Mouse (Mus musculus) layer of hippocampus, postnatal 36 days (tissue): ENCODE measurements at regions not wholly inside any gene's neighbourhood (a gene's known extent, or its start where the extent isn't known, plus 50 kb on each side); places are given as distances from the start of the nearest gene placed in this dataset.

Source experiments
- DNase-seq, 2 experiments: peaks; one replicate each; pipeline ENCODE4 v3.0.0; 2022

DNA sequence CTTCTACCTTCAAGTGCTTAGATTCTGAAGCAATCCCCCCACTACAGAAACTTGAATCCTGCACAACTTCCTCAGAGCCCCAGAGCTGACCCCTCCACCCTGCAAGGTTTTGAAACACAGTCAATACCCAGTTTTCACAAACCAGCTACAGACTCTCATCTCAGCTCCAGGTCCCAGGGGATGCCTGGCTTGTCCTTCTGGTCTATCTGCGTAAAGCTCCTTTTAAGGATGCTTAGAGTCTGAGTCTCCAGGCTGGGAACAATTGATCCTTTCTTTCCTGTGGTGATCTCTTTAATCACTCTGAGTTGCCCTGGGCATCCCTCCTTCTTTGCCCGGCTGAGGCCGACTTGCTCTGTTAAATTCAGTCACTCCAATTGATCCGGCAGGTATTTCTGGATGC, 500.4 kb downstream of the Med13l start:
- no peak for DNase-seq

DNA sequence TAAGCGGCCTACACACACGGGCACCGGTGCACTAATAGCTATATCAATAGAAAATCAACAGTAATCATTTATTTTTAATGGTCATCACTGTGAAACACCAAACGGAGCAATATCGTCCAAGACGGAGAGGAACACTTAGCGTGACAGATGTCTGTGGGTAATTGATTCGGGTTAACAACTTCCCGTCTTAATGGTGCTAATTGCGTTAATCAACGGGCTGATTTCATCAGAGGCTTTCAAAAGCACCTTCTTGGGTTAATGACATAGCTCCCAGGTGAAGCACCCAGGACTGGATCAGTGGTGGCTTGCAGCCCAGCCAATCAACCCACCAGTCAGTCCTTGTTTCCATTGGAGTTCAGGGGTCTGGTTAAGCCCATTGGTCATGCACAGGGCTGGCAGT, 502.0 kb downstream of the Med13l start:
- DNase-seq, result no peak

DNA sequence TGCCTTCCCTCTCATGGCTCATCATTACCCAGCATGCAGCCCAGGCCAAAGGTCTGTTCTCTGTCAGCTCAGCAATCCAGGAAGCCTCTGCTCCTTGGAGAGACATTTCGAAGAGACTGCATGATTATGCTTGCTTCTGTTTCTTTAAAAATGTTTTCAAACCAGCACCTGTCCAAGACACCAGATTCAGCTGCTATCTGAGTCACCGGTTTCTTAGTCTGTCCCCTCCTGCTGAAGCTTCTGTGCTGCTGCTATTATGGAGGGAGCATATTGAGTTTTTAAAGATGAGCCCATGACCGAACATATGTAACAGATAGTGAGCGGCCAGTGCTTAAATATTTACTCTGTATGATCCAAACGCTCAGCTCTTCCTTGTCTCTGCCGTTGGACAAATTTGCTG, 506.2 kb downstream of the Med13l start:
- peak in 1 of 2 experiments; percentile 7 for DNase-seq

DNA sequence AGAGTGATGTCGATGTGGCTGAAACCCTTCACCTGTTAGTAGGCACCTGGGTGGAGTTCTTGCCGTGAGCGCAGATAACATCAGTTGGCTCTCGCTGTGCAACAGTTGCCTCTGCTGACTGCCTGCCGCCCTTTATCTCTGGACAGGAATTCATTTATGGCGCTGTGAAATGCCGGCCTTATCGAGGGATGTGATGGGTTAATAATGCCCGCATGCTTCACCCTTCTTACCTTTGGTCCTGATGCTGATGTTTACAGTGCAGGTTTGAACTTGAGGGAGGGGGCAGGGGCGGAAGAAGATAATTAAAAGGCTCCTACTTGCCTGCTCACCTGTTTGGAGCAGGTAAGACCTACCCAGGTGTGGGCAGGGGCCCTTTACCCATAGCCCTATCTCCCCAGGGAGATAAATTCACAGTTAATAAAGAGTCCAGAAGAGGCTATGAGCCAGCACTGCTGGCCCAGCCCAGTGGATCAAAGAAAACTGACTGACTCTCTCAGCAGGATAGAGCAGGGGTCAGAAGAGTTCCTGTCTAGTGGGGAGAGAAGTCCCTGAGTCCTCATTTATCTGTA, 509.4 kb downstream of the Med13l start:
- no peak for DNase-seq

DNA sequence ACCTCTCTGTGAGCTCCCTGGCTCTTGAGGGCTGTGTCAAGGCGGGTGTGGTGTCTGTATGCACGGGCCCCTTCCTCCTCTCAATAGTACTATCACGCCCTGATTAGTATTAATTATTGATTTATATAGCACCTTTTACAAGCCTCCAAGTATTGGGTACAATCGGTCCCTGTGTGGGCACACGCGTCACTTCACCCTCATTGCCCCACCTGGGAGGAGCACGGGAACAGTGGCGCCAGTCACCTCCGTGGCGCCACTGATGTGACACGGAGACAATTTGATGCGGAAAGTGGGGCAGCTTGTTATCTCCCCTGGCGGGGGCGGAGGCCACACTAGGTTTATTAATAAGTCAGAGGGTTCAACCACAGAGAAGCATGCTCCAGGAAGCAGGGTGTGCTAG, 512.2 kb downstream of the Med13l start:
- no peak for DNase-seq

DNA sequence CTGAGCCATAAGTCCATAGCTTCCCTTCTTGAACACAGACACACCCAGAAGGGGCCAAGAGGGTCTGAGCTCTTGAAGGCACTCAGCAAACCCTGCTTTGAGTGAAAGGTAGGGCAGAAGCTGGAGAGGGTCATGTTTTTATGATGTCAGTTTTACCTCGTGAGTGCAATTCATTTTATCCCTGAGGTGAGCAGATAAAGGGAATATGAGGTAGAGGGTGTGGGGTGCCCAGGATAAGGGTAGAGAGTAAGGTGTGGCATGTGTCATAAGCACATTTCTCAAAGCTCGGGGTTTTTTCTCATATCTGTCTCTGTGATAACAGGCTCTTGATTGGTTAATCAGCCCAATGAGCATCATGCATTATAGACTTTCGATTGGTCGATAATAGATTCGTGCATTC, 520.3 kb downstream of the Med13l start:
- DNase-seq, result no peak

DNA sequence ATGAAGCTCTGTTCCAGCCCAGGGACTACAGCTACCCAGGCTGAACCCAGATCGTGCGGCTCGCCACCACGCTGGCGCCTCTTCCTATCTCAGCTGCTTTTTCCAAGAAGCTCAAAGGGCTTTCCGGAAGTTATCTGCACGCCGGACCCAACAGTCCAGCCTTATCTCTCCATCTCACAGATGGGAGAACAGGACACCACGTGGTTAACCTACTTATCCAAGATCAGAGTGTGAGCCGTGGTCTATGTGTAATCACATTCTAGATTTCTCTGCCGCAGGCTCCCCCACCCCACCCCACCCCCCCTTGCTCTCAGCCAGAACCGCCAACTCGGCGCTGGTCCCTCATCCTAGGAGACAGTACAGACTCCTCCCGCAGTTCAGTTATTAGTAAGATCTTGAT, 522.4 kb downstream of the Med13l start:
- DNase-seq, result no peak

DNA sequence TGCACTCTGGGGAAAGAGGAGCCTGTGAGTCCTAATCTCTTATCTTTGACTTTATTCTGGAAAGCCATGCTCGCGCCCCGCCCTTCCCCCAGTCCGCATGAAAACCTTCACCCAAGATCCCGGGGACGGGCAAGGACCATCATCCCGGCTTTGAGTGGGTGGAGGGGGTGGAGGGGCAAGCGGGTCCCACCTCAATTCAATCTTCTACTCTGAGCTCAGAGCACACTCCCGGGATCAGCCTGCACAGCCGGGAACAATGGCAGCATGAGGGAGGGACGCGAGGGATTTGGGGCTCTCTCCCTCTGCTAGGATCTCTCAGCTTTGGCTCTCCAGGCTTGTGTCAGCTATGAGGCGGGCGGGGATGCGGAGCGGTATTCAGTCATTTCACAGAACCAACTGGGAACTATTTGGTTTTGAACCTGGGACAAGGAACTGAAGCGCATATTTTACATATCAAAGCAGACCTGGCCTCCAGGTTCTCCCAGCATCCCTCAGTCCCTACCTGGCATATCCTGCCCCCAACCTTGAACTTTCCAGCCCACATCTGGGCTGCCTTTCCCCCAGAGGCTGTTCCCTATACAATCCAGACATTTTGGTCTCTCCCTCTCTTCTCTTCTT, 537.2 kb downstream of the Med13l start:
- no peak for DNase-seq

DNA sequence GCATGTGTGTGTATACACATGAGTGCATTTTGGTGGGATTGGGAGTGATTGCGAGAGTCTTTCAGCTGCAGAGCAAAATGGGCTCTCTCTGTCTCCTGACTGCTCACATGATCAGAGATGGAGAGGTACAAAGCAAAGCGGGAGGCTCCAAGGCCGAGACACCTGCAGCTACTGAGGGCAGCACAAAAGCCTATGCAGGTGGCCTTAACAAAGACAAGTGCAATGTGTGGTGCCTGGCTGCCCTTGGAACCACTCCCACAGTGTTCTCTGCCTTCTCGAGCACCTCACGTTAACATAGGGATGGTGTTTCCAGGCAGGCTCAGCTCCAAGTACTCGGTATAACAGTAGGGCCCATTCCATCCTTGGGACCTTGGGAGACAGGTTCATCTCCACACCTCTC, 539.3 kb downstream of the Med13l start:
- no peak for DNase-seq

DNA sequence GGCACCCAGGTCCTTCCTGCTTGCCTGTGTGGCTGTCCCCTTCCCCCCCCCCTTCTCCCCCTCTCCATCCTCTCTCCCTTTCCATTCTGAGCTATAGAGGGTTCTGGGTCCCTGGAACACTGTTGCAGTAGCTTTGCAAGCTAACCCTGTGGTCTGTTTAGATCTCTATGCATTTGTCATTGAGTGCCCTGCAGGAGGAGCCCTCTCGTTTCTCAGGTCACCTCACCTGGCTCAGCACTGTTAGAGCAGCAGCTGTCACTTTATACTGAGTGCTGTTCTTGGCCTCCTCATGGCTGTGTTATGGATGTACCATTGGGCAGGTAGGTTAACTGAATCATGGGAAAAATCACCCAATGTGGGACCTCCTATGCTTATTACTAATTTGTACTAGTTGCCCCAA, 543.0 kb downstream of the Med13l start:
- DNase-seq, result no peak

DNA sequence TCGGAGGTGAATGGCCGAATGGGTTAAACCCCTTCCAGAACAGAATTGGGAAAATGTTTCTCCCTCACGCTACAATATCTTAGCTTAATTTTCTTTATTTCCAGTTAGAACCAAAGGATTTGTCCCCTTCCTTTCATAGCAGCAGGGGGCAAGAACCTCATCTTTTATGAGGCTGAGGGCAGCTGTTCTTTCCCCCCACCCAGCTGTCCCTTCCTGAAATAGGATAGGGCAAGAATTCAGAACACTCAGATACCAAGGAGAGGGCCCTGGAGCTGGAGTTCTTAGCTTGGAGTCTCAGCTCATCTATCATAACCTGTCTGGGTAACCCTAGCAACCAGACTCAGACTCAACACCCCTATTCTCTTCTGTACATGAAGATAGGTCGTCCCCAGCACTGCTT, 547.4 kb downstream of the Med13l start:
- no peak for DNase-seq

DNA sequence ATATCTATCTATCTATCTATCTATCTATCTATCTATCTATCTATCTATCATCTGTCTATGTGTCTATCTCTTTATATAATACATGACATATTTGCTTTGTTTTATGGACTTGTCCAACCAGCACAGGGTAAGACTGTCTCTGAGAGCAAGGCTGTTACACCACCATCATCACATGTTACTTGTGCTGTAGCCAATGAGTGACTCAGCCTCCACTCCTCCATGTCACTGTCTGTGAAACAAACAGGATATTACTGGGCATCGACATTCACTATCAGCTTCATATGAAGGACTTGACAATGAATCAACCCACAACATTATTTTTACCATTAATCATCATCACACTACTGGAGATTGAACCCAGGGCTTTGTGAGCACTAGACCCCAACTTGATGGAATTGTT, 549.0 kb downstream of the Med13l start:
- no peak for DNase-seq

DNA sequence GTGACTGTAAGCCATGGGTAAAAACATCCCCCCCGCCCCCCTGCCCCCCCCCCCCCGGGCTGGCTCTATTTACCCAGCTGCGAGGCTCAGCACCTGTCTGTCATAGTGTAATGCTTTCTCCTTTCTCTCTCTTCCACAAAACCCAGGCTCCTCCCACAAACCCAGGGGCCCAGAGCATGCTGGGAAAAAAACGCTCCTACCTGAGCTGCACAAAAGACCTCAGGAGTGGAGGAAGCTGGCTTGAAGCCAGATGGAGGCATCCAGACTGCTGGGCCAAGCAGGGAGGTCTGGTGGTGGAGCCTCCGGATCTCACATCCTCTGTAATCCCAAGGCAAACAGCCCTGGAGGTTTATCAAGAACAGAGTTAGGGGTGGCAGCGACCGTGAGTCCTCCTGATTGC, 553.6 kb downstream of the Med13l start:
- no peak for DNase-seq

DNA sequence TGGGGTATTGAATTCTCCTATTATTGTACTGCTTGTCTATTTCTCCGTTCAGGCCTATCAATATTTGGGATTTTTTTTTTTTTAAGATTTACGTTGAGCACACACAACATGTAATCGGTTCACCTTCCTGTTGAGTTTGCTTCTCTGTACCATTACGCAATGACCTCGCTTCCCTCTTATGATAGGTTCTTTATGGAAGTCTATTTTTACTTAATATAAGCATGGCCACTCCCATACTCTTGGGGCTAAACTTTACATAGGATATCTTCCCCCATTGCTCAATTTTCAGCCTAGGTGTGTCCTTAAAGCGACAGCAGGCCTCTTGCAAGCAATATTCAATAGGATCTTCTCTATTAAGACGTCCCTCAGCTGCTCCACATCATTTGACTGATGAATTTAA, 544.7 kb upstream of the Tbx3 start:
- DNase-seq, result no peak

DNA sequence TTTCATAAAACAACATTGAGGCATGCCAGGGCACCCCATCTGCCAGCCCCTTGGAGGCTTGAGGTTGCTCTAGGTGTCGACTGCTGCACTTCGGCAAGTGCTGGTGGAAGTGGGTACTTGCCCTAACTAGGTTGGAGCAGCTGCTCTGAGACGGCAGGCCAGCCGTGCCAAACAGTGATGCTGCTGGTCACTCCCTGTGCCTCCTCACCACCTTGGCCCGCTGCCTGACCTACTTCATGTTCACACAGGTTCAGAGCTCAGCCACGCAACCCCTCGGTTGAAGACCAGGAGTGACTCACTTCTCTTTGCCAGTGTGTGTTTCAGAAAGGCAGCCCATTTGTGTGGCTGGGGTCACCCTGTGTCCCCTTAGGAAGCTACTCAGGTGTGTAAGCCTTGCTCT, 540.3 kb upstream of the Tbx3 start:
- no peak for DNase-seq

DNA sequence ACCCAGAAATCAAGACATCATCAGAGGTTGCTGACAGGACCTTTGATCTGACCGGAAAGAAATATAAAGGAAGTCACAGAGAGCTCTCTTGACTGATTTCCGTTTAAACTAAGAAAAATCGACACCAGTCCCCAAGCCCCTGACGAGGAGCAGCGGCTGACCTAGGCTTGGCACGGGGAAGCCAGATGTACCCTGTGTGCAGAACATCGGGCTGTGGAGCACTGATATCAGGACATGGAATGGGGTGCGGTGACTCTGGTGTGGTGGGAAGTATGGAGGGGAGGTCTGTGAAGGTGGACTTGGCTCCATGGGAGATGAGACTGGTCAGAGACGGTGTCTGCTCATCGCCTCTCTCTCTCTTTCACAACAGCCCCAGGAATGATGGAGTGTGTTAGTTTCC, 539.0 kb upstream of the Tbx3 start:
- DNase-seq, result no peak

DNA sequence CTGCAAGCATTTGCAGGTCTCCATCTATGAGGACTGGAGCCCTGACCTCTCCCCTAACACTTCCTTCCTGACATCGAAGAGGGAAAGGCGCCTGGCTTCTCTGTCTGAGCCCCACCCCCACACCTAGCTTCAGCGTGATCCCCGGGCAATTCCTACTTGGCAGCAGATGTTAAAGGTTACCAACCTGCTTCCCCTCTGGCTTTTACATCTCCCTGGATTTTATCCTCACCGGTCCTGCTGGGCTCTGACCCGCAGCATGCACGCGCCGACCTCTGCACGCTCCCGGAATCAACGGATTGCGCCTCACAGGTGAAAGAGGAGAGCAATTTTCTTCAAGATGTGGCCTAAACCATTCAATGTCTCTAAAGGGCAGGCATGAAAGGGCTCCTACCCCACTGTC, 537.1 kb upstream of the Tbx3 start:
- DNase-seq, result no peak

DNA sequence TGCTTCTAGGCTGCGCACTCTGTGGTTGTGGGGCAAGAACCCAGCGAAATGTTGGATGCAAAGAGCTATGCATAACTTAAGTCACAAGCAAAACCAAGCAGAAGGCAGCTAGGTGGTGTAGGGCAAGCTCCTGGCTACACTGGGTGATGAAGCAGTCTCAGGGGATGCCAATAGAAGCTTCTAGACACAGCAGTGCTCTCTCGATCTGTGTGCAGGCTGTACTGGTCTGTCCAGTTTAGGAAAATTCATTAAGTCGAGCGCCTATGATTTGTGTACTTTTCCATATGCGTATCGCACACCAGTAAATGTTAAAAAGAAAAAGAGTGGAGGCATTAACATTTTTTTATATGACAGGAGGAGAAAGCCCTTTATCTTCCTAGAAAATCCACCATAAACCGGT, 533.6 kb upstream of the Tbx3 start:
- no peak for DNase-seq

DNA sequence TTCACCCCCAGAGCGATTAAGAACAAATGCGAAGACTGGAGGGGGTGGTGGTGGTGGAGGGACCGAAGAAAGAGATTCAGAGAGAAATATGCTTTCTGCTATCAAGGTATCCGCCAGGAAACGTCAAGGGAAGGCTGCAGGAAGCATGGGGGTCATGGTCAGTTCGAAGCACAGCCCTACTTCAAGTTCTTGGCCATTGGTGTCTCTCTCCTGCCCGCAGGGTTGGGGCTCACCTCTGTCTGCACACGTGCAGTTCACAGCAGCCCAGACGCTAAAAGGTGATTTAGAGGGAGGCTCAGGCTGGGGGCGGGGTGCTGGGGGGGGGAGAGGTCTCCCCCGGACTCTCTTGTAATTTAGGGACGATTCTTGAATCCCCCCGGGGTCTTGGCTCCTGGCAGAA, 533.1 kb upstream of the Tbx3 start:
- no peak for DNase-seq

DNA sequence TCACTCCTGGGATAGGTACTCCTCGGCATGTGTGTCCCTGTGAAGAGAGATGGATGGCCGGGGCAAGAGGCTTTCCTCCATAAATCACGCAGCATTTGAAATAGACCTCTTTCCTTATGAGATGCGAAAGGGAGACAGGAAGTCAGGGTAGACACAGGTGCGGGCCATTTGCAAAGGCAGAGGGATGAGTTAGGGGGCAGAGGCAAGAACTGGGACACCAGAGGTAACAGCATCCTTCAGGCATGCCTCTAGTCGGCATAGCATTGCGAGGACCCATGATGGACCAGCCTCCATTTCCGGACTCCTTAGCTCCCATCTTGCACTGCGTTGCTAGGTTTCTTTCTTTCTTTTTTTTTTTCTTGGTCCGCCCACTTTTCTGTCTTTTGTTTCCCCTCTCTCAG, 532.6 kb upstream of the Tbx3 start:
- DNase-seq, result no peak

DNA sequence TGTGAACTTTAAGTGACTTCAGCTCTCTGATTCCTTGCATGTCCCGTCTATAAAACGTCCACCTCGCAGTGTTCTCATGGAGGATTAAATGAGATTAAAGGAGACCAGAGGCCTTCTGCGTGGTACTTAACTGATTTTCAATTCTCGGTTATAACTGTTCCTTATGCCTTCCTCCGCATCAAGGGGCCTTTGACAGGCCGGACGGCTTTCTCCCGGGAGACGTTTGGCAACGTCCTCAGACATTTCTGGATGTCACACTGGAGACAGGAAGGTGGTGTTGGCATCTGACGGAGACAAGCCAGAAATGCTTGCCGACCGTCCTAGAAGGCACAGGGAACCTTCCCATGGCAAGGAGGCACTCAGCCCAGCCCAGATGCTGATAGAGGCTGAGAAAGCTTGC, 532.2 kb upstream of the Tbx3 start:
- DNase-seq, result no peak

DNA sequence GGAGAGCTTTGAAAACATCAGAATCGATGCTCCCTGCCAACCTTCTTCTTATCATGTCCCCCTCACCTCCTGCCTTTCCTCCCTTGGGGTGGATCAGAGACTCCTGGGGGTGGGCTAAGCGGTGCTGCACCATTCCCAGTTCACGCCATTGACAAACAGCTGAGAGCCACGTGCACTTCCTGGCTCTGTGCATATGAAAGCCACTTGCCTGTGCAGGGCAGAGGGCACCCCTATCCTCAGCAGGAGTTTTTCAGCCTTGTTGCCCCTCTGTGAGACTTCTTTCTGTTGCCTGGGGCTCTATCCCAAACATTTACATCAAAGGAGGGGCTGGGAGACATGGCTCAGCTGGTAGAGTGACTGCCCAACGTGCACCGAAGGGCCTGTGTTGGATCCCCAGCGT, 531.1 kb upstream of the Tbx3 start:
- no peak for DNase-seq

DNA sequence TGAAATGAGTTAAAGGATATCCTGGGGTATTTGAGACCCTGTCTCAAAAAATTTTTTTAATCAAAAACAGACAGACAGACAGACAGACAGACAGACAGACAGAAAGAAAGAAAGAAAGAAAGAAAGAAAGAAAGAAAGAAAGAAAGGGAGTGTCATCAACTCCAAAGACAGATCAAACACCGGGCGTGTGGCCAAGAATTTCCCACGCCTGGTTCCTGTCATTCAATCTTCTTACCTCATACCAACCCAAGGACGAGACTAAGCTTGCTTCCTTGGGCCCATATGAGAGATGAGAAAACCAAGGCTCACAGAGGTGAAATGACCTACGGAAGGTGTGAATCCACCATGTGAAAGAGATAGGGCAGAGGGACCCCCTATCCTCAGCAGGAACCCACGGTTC, 530.7 kb upstream of the Tbx3 start:
- no peak for DNase-seq

DNA sequence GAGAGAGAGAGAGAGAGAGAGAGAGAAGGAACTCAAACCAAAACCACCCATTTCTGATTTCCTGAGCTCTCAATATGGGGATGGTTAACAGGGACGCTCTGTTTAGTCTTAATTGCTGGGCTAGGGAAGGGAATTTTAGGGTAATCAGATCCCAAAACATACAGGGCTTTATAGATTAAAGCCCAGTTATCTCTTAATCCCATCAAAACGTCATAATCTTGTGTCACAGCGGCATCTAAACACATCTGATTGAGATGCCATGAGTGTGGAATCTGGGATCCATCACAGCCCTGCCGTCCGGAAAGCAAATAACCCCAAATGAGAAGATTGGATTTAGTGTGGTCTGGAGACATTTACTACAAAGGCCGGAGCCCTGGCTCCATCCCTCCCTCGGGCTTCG, 527.1 kb upstream of the Tbx3 start:
- DNase-seq, result no peak
